Mouse (Mus musculus): Measurements from ENCODE around the gene Sbno2. TPM values are rescaled to one million over a fixed set of nuclear protein-coding genes. Genes with fewer than 3 reads are reported as not detected.
"Not testable (repeated sequence)": the region's sequence is repeated elsewhere in the genome, so short reads cannot be mapped to it uniquely, and the experiment has no call there.

Sbno2 gene
- polyA plus RNA-seq, 1 experiment from 2014 or later = 14.9 TPM

GRCm38 (mm10) chr10:80051618-80052373 lies 53.6 kb downstream of the Sbno2 start:
- Histone ChIP-seq H3K9ac (replicated peaks; ENCODE audit: low read depth, low read length) (no peak overlapping the region), H3K4me3 (replicated peaks; ENCODE audit: low read length) (no peak overlapping the region), H3K4me1 (replicated peaks; ENCODE audit: control insufficient read depth, insufficient read depth, low read length) (peaks cover 25% of the 10 kb centered on the region), H3K4me2 (ENCODE audit: low read length) (no peak overlapping the region), H3K27ac (ENCODE audit: low read length) (no peak overlapping the region), H3K27me3 (replicated peaks; ENCODE audit: control insufficient read depth, insufficient read depth, low read length) (no peaks in the 10 kb centered on the region), H3K36me3 (ENCODE audit: control insufficient read depth, insufficient read depth) (peaks cover 2% of the 10 kb centered on the region; the same call in 1 of the 2 replicates), H3K9me3 (ENCODE audit: control insufficient read depth, low read length) (no peaks in the 10 kb centered on the region)
- 43% methylated on average over 13 of the region's 14 CpGs for WGBS
- ATAC-seq = no peak

GRCm38 (mm10) chr10:80050885-80051617 lies 54.3 kb downstream of the Sbno2 start:
- Histone ChIP-seq H3K36me3 (ENCODE audit: control insufficient read depth, insufficient read depth) (no peaks in the 10 kb centered on the region), H3K4me3 (replicated peaks; ENCODE audit: low read length) (no peak overlapping the region), H3K27me3 (replicated peaks; ENCODE audit: control insufficient read depth, insufficient read depth, low read length) (no peaks in the 10 kb centered on the region), H3K4me1 (replicated peaks; ENCODE audit: control insufficient read depth, insufficient read depth, low read length) (peaks cover 25% of the 10 kb centered on the region), H3K27ac (ENCODE audit: low read length) (no peak overlapping the region), H3K4me2 (ENCODE audit: low read length) (no peak overlapping the region), H3K9ac (replicated peaks; ENCODE audit: low read depth, low read length) (no peak overlapping the region), H3K9me3 (ENCODE audit: control insufficient read depth, low read length) (no peaks in the 10 kb centered on the region)
- ATAC-seq = no peak
- WGBS = 15% methylated on average over 15 of the region's 15 CpGs

GRCm38 (mm10) chr10:80050244-80050643 lies 55.1 kb downstream of the Sbno2 start:
- peaks cover 20% of the 10 kb centered on the region for H3K4me1 ChIP-seq (replicated peaks; ENCODE audit: control insufficient read depth, insufficient read depth, low read length)
- no peaks in the 10 kb centered on the region for H3K9me3 ChIP-seq (ENCODE audit: control insufficient read depth, low read length)
- no peak for ATAC-seq
- no peak overlapping the region for H3K4me3 ChIP-seq (replicated peaks; ENCODE audit: low read length)
- H3K27ac ChIP-seq (ENCODE audit: low read length) = no peak overlapping the region
- 15% methylated on average over 6 of the region's 6 CpGs for WGBS
- H3K4me2 ChIP-seq (ENCODE audit: low read length) = no peak overlapping the region
- H3K9ac ChIP-seq (replicated peaks; ENCODE audit: low read depth, low read length) = no peak overlapping the region
- no peaks in the 10 kb centered on the region for H3K36me3 ChIP-seq (ENCODE audit: control insufficient read depth, insufficient read depth)
- no peaks in the 10 kb centered on the region for H3K27me3 ChIP-seq (replicated peaks; ENCODE audit: control insufficient read depth, insufficient read depth, low read length)

GRCm38 (mm10) chr10:80048834-80049233 lies 56.5 kb downstream of the Sbno2 start:
- Histone ChIP-seq H3K27ac (ENCODE audit: low read length) (no peak overlapping the region), H3K9ac (replicated peaks; ENCODE audit: low read depth, low read length) (no peak overlapping the region), H3K4me3 (replicated peaks; ENCODE audit: low read length) (no peak overlapping the region), H3K27me3 (replicated peaks; ENCODE audit: control insufficient read depth, insufficient read depth, low read length) (no peaks in the 10 kb centered on the region), H3K4me2 (ENCODE audit: low read length) (no peak overlapping the region), H3K36me3 (ENCODE audit: control insufficient read depth, insufficient read depth) (no peaks in the 10 kb centered on the region), H3K9me3 (ENCODE audit: control insufficient read depth, low read length) (no peaks in the 10 kb centered on the region), H3K4me1 (replicated peaks; ENCODE audit: control insufficient read depth, insufficient read depth, low read length) (peaks cover 10% of the 10 kb centered on the region)
- WGBS = 57% methylated on average over 3 of the region's 3 CpGs
- ATAC-seq = no peak

- peaks cover 10% of the 10 kb centered on the region for H3K4me1 ChIP-seq (replicated peaks; ENCODE audit: control insufficient read depth, insufficient read depth, low read length)
- no peak overlapping the region for H3K27ac ChIP-seq (ENCODE audit: low read length)
- no peak overlapping the region for H3K4me2 ChIP-seq (ENCODE audit: low read length)
- no peak overlapping the region for H3K9ac ChIP-seq (replicated peaks; ENCODE audit: low read depth, low read length)
- 1% methylated on average over 5 of the region's 5 CpGs for WGBS
- H3K4me3 ChIP-seq (replicated peaks; ENCODE audit: low read length) = no peak overlapping the region
- ATAC-seq = no peak
- H3K9me3 ChIP-seq (ENCODE audit: control insufficient read depth, low read length) = no peaks in the 10 kb centered on the region
- H3K36me3 ChIP-seq (ENCODE audit: control insufficient read depth, insufficient read depth) = no peaks in the 10 kb centered on the region
- no peaks in the 10 kb centered on the region for H3K27me3 ChIP-seq (replicated peaks; ENCODE audit: control insufficient read depth, insufficient read depth, low read length)
Measured at GRCm38 (mm10) chr10:80048396-80048795, 57.0 kb downstream of the Sbno2 start.

- Histone ChIP-seq H3K4me3 (replicated peaks; ENCODE audit: low read length) (no peak within 1 kb of the TSS), H3K27ac (ENCODE audit: low read length) (no peak within 1 kb of the TSS), H3K4me1 (replicated peaks; ENCODE audit: control insufficient read depth, insufficient read depth, low read length) (peaks cover 7% of the 10 kb centered on the region), H3K9me3 (ENCODE audit: control insufficient read depth, low read length) (no peaks in the 10 kb centered on the region), H3K36me3 (ENCODE audit: control insufficient read depth, insufficient read depth) (no peaks in the 10 kb centered on the region), H3K4me2 (ENCODE audit: low read length) (no peak within 1 kb of the TSS), H3K27me3 (replicated peaks; ENCODE audit: control insufficient read depth, insufficient read depth, low read length) (no peaks in the 10 kb centered on the region), H3K9ac (replicated peaks; ENCODE audit: low read depth, low read length) (no peak within 1 kb of the TSS)
- 46% methylated on average over 9 of the region's 9 CpGs for WGBS
- ATAC-seq = no peak
Measured at GRCm38 (mm10) chr10:80047041-80047565, 58.3 kb downstream of the Sbno2 start, which contains the start of gene Gpx4. Gpx4 (plus strand) TSS chr10:80047166.

GRCm38 (mm10) chr10:80045766-80046165 lies 59.6 kb downstream of the Sbno2 start:
- Histone ChIP-seq H3K9ac (replicated peaks; ENCODE audit: low read depth, low read length) (no peak overlapping the region), H3K27ac (ENCODE audit: low read length) (no peak overlapping the region), H3K4me2 (ENCODE audit: low read length) (no peak overlapping the region), H3K27me3 (replicated peaks; ENCODE audit: control insufficient read depth, insufficient read depth, low read length) (no peaks in the 10 kb centered on the region), H3K36me3 (ENCODE audit: control insufficient read depth, insufficient read depth) (no peaks in the 10 kb centered on the region), H3K9me3 (ENCODE audit: control insufficient read depth, low read length) (no peaks in the 10 kb centered on the region), H3K4me1 (replicated peaks; ENCODE audit: control insufficient read depth, insufficient read depth, low read length) (peaks cover 7% of the 10 kb centered on the region), H3K4me3 (replicated peaks; ENCODE audit: low read length) (no peak overlapping the region)
- WGBS = 64% methylated on average over 5 of the region's 5 CpGs
- no peak for ATAC-seq

GRCm38 (mm10) chr10:80045364-80045763 lies 60.0 kb downstream of the Sbno2 start:
- 92% methylated on average over 2 of the region's 4 CpGs for WGBS
- not testable (repeated sequence) for H3K4me3 ChIP-seq (replicated peaks; ENCODE audit: low read length); H3K27me3 ChIP-seq (replicated peaks; ENCODE audit: control insufficient read depth, insufficient read depth, low read length); ATAC-seq; H3K36me3 ChIP-seq (ENCODE audit: control insufficient read depth, insufficient read depth); H3K4me2 ChIP-seq (ENCODE audit: low read length); H3K4me1 ChIP-seq (replicated peaks; ENCODE audit: control insufficient read depth, insufficient read depth, low read length); H3K27ac ChIP-seq (ENCODE audit: low read length); H3K9me3 ChIP-seq (ENCODE audit: control insufficient read depth, low read length); H3K9ac ChIP-seq (replicated peaks; ENCODE audit: low read depth, low read length)

- Histone ChIP-seq H3K9me3 (ENCODE audit: control insufficient read depth, low read length) (no peaks in the 10 kb centered on the region), H3K36me3 (ENCODE audit: control insufficient read depth, insufficient read depth) (no peaks in the 10 kb centered on the region), H3K4me3 (replicated peaks; ENCODE audit: low read length) (no peak overlapping the region), H3K4me1 (replicated peaks; ENCODE audit: control insufficient read depth, insufficient read depth, low read length) (peaks cover 10% of the 10 kb centered on the region), H3K9ac (replicated peaks; ENCODE audit: low read depth, low read length) (no peak overlapping the region), H3K27ac (ENCODE audit: low read length) (no peak overlapping the region), H3K4me2 (ENCODE audit: low read length) (no peak overlapping the region), H3K27me3 (replicated peaks; ENCODE audit: control insufficient read depth, insufficient read depth, low read length) (no peaks in the 10 kb centered on the region)
- 42% methylated on average over 4 of the region's 4 CpGs for WGBS
- no peak for ATAC-seq
Measured at GRCm38 (mm10) chr10:80044087-80044486, 61.3 kb downstream of the Sbno2 start.

All from forebrain, embryonic 16.5 days (tissue).